Comparison of ENCODE assay signal across 8 mouse cellular contexts in the genomic region with DNA sequence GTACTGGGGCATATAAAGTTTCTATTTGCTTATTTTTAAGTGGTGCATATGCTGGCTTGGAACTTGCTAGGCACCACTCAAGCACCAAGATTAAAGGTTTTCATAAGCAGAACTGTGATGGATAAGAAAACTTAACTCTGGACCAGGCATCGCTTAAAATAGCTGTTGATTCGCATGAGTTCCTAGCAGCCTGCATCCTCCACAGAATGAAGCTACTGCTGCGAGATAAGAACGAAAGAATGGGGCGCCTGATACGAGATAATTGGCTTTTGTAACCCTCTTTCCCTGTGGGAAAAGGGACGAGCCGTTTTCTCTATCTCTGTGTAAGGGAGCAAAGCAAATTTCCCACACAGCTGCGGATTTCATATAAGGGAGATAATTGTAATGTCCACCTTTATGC. TPM values are rescaled to one million over a fixed set of nuclear protein-coding genes. Genes with fewer than 3 reads are reported as not detected.
A peak's percentile ranks its signal among the peaks of the same experiment; 100 is the strongest.
DNase-seq lines count a peak whose midpoint lies in the region; ATAC-seq and TF ChIP-seq lines count a peak whose summit lies in the region.
"Had no signal": no experiment of that assay in that cellular context is flagged by ENCODE, and none has a peak within 500 bp of the region (broad histone marks: within the 10 kb centered on the region; RNA-seq: fewer than 3 reads in every experiment).

No protein-coding gene starts in this region.

- H3K4me2 ChIP-seq in kidney, postnatal 0 days (ENCODE audit: low read length) = peak overlapping the region; percentile 85; the same call in 1 of the 2 replicates
- peak overlapping the region; percentile 78 for H3K4me2 ChIP-seq in forebrain, embryonic 13.5 days
- H3K4me2 ChIP-seq in neural tube, embryonic 13.5 days = peak overlapping the region; percentile 85

- H3K9me3 ChIP-seq in kidney, postnatal 0 days (replicated peaks; ENCODE audit: low read length) = no peaks in the 10 kb centered on the region
- no peaks in the 10 kb centered on the region for H3K9me3 ChIP-seq in forebrain, embryonic 13.5 days (replicated peaks)
- H3K9me3 ChIP-seq in limb, embryonic 10.5 days (replicated peaks) = no peaks in the 10 kb centered on the region
- no peaks in the 10 kb centered on the region for H3K9me3 ChIP-seq in neural tube, embryonic 13.5 days

- no peaks in the 10 kb centered on the region for H3K27me3 ChIP-seq in kidney, postnatal 0 days (ENCODE audit: insufficient read depth, low read length)
- H3K27me3 ChIP-seq in forebrain, embryonic 13.5 days = peaks cover 17% of the 10 kb centered on the region
- H3K27me3 ChIP-seq in limb, embryonic 10.5 days (ENCODE audit: low read depth, poor library complexity, severe bottlenecking) = peaks cover 25% of the 10 kb centered on the region
- peaks cover 20% of the 10 kb centered on the region for H3K27me3 ChIP-seq in neural tube, embryonic 13.5 days

- WGBS in kidney, postnatal 0 days = 36% methylated on average over 9 of the region's 9 CpGs
- WGBS in forebrain, embryonic 13.5 days = 12% methylated on average over 9 of the region's 9 CpGs
- WGBS in limb, embryonic 10.5 days = 33% methylated on average over 9 of the region's 9 CpGs
- 34% methylated on average over 9 of the region's 9 CpGs for WGBS in neural tube, embryonic 13.5 days

- no peaks in the 10 kb centered on the region for H3K36me3 ChIP-seq in kidney, postnatal 0 days (ENCODE audit: insufficient read depth, low read length)
- H3K36me3 ChIP-seq in forebrain, embryonic 13.5 days (ENCODE audit: poor library complexity, severe bottlenecking) = no peaks in the 10 kb centered on the region
- no peaks in the 10 kb centered on the region for H3K36me3 ChIP-seq in limb, embryonic 10.5 days
- H3K36me3 ChIP-seq in neural tube, embryonic 13.5 days = no peaks in the 10 kb centered on the region

- H3K4me3 ChIP-seq in kidney, postnatal 0 days (replicated peaks; ENCODE audit: low read depth, low read length) = no peak overlapping the region
- H3K4me3 ChIP-seq in forebrain, embryonic 13.5 days = peak overlapping the region; percentile 58; the same call in 1 of the 2 replicates
- peak overlapping the region; percentile 66; the same call in 1 of the 2 replicates for H3K4me3 ChIP-seq in limb, embryonic 10.5 days
- H3K4me3 ChIP-seq in neural tube, embryonic 13.5 days = peak overlapping the region; percentile 63; the same call in 1 of the 2 replicates

- no peak for DNase-seq in kidney, postnatal 0 days (ENCODE audit: low spot score)
- no peak for DNase-seq in kidney, adult 18-20 months
- no peak for DNase-seq in limb, embryonic 10.5 days (ENCODE audit: low spot score)
- DNase-seq in adrenal gland, postnatal 36 days = no peak

- no peaks in the 10 kb centered on the region for H3K4me1 ChIP-seq in kidney, postnatal 0 days (replicated peaks; ENCODE audit: insufficient read depth, low read length)
- 0 out of 2 replicates have a peak, but pooled peaks cover 3% of the 10 kb centered on the region for H3K4me1 ChIP-seq in forebrain, embryonic 13.5 days
- peaks cover 8% of the 10 kb centered on the region for H3K4me1 ChIP-seq in limb, embryonic 10.5 days
- no peaks in the 10 kb centered on the region; the same call in 1 of the 2 replicates for H3K4me1 ChIP-seq in neural tube, embryonic 13.5 days (replicated peaks)

- H3K9ac ChIP-seq in kidney, postnatal 0 days (ENCODE audit: low read depth, low read length) = no peak overlapping the region
- no peak overlapping the region for H3K9ac ChIP-seq in forebrain, embryonic 13.5 days
- H3K9ac ChIP-seq in neural tube, embryonic 13.5 days = no peak overlapping the region

- H3K27ac ChIP-seq in kidney, postnatal 0 days = no peak overlapping the region
- no peak overlapping the region for H3K27ac ChIP-seq in forebrain, embryonic 13.5 days
- H3K27ac ChIP-seq in limb, embryonic 10.5 days = no peak overlapping the region
- H3K27ac ChIP-seq in neural tube, embryonic 13.5 days (replicated peaks) = no peak overlapping the region

- no peak for TF ChIP-seq CTCF in kidney, postnatal 0 days (IDR thresholded peaks at IDR 0.05; ENCODE audit: low read depth)

- no peak for ATAC-seq in kidney, postnatal 0 days (replicated peaks; ENCODE audit: low FRiP score, low read depth)
- ATAC-seq in forebrain, embryonic 13.5 days = no peak
- no peak for ATAC-seq in neural tube, embryonic 13.5 days (ENCODE audit: low read depth)
- no peak for ATAC-seq in activated CD4-positive, CD25-positive, alpha-beta regulatory T cell, adult 4 months

RNA-seq across cellular contexts. Expression of gene Nkapl, which starts 0.8 kb away (rescaled TPM):
- 3.4 and 3.7 TPM in 2 replicates for polyA plus RNA-seq in kidney, postnatal 0 days (2015; fragmentation: Nextera tagmentation; extraction: Ambion mirVana)
- 2.9 and 3.5 TPM in 2 replicates for polyA plus RNA-seq in forebrain, embryonic 13.5 days (2015; fragmentation: Nextera tagmentation; extraction: Ambion mirVana)
- polyA plus RNA-seq in limb, embryonic 10.5 days (2016; fragmentation: Nextera tagmentation; extraction: Ambion mirVana) = 2.0 and 2.4 TPM in 2 replicates
- polyA plus RNA-seq in neural tube, embryonic 13.5 days (2015; fragmentation: Nextera tagmentation; extraction: Ambion mirVana) = 3.2 and 3.9 TPM in 2 replicates
- 1 to 10 TPM in 1 of 2 experiments, under 1 TPM in 1; 0.96 to 1.4 TPM for total RNA-seq in adrenal gland, postnatal 36 days (2021)
- polyA plus RNA-seq in activated CD4-positive, CD25-positive, alpha-beta regulatory T cell, adult 4 months (2017; shearing (Covaris generic)) = not detected
- total RNA-seq: granulocyte monocyte progenitor cell, adult 5-6 weeks had no signal

RNA-seq across cellular contexts. Expression of gene Zkscan4, which starts 9.6 kb away (rescaled TPM):
- polyA plus RNA-seq in kidney, postnatal 0 days (2015; fragmentation: Nextera tagmentation; extraction: Ambion mirVana) = 4.0 and 4.3 TPM in 2 replicates
- polyA plus RNA-seq in forebrain, embryonic 13.5 days (2015; fragmentation: Nextera tagmentation; extraction: Ambion mirVana) = 7.3 and 7.7 TPM in 2 replicates
- polyA plus RNA-seq in limb, embryonic 10.5 days (2016; fragmentation: Nextera tagmentation; extraction: Ambion mirVana) = 2.5 and 3.3 TPM in 2 replicates
- 8.9 and 9.0 TPM in 2 replicates for polyA plus RNA-seq in neural tube, embryonic 13.5 days (2015; fragmentation: Nextera tagmentation; extraction: Ambion mirVana)
- total RNA-seq in adrenal gland, postnatal 36 days (2021) = 1 to 10 TPM; 2.1 to 2.6 TPM
- not detected for polyA plus RNA-seq in activated CD4-positive, CD25-positive, alpha-beta regulatory T cell, adult 4 months (2017; shearing (Covaris generic))

RNA-seq across cellular contexts. Expression of gene Gm10065, which starts 10.1 kb away (rescaled TPM):
- polyA plus RNA-seq in kidney, postnatal 0 days (2015; fragmentation: Nextera tagmentation; extraction: Ambion mirVana) = not detected in 2 replicates
- polyA plus RNA-seq in forebrain, embryonic 13.5 days (2015; fragmentation: Nextera tagmentation; extraction: Ambion mirVana) = not detected in 2 replicates
- not detected in 2 replicates for polyA plus RNA-seq in limb, embryonic 10.5 days (2016; fragmentation: Nextera tagmentation; extraction: Ambion mirVana)
- polyA plus RNA-seq in neural tube, embryonic 13.5 days (2015; fragmentation: Nextera tagmentation; extraction: Ambion mirVana) = not detected in 2 replicates
- not detected for total RNA-seq in adrenal gland, postnatal 36 days (2021)
- not detected for polyA plus RNA-seq in activated CD4-positive, CD25-positive, alpha-beta regulatory T cell, adult 4 months (2017; shearing (Covaris generic))
- total RNA-seq: granulocyte monocyte progenitor cell, adult 5-6 weeks had no signal

RNA-seq across cellular contexts. Expression of gene Zscan26, which starts 15.6 kb away (rescaled TPM):
- 21.1 and 23.2 TPM in 2 replicates for polyA plus RNA-seq in kidney, postnatal 0 days (2015; fragmentation: Nextera tagmentation; extraction: Ambion mirVana)
- 21.7 and 25.4 TPM in 2 replicates for polyA plus RNA-seq in forebrain, embryonic 13.5 days (2015; fragmentation: Nextera tagmentation; extraction: Ambion mirVana)
- 26.1 and 29.9 TPM in 2 replicates for polyA plus RNA-seq in limb, embryonic 10.5 days (2016; fragmentation: Nextera tagmentation; extraction: Ambion mirVana)
- 23.5 and 27.9 TPM in 2 replicates for polyA plus RNA-seq in neural tube, embryonic 13.5 days (2015; fragmentation: Nextera tagmentation; extraction: Ambion mirVana)
- 10 to 100 TPM; 34.5 to 39.7 TPM for total RNA-seq in adrenal gland, postnatal 36 days (2021)
- 10 to 100 TPM; 52.6 to 54.9 TPM for polyA plus RNA-seq in activated CD4-positive, CD25-positive, alpha-beta regulatory T cell, adult 4 months (2017; shearing (Covaris generic))

RNA-seq across cellular contexts. Expression of gene AK157302, which starts 25.9 kb away (rescaled TPM):
- 0.43 TPM in 2 replicates for polyA plus RNA-seq in kidney, postnatal 0 days (2015; fragmentation: Nextera tagmentation; extraction: Ambion mirVana)
- 0.21 and 0.54 TPM in 2 replicates for polyA plus RNA-seq in forebrain, embryonic 13.5 days (2015; fragmentation: Nextera tagmentation; extraction: Ambion mirVana)
- 0.20 and 0.28 TPM in 2 replicates for polyA plus RNA-seq in limb, embryonic 10.5 days (2016; fragmentation: Nextera tagmentation; extraction: Ambion mirVana)
- polyA plus RNA-seq in neural tube, embryonic 13.5 days (2015; fragmentation: Nextera tagmentation; extraction: Ambion mirVana) = 0.71 and 0.96 TPM in 2 replicates
- total RNA-seq in adrenal gland, postnatal 36 days (2021) = 10 to 100 TPM; 11.0 to 12.8 TPM
- polyA plus RNA-seq in activated CD4-positive, CD25-positive, alpha-beta regulatory T cell, adult 4 months (2017; shearing (Covaris generic)) = under 1 TPM in 1 of 2 experiments, not detected in 1; 0.50 TPM
